Mouse (Mus musculus) urinary bladder, postnatal 14 days (tissue): ENCODE results near the gene Olfr1043.
"Not testable (repeated sequence)": the region's sequence is repeated elsewhere in the genome, so short reads cannot be mapped to it uniquely, and the experiment has no call there.

Source experiments
- DNase-seq: peaks from one replicate; pipeline ENCODE4 v3.0.0; 2021; ENCODE audit warnings: low spot score

Gene Olfr1043

DNA sequence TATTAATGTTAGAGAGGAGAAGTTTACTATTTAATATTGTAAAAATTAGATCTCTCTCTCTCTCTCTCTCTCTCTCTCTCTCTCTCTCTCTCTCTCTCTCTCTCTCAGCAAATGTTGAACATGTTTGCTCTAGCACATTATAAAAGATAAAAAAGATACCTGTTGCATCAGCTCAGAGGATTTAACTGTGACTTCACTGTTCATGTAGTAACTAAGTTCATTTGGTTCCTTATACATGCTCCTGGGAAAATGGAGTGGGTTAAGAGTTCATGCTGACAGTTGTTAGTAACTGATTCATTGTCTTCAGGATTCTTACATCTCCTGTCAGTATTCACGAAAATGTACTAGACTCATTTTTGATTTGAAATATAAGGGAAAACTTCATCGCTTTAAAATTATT lies at the start of gene Olfr1043:
Olfr1043 (minus strand) TSS at position 101 of the 400 bp plus-strand sequence.
- DNase-seq: no peak

DNA sequence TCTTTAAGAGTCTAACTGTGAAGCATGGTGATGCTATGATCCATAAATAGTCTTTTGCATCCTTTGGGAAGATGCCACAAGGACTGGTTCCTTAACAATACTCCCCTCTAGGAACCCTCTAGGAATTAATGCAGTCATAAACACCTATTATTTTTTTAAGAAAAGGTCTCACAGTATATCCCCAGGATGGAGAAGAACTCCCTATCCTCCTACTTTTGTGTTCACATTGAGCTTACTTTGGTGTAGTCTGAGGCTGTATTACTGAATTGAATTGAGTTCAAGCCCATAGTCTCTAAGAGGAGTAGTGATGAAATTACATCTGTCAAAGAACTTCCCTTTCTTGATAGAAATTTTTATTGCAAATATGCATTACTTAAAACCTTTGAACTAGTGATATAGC lies 35.6 kb upstream of the Olfr1043 start, which contains the start of gene Olfr1045:
Olfr1045 (minus strand) TSS at position 101 of the 400 bp plus-strand sequence.
- no peak for DNase-seq

DNA sequence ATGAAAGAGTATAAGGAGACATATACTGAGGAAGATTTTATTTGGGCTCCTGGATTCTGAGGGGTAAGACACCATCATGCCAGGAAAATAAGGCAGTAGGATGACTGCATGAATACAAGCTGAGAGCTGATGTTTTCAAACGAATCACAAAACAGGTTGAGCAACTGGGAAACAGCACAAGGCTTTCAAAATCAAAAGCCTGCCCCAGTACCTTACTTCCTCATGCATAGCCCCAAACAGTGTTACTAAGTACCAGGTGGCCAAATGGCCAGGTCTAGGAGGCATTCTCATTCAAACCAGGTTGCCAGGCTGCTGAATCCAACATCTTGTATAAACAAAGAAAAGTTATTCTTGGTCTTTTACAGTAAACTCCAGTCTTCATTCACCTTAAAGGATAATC lies 28.5 kb upstream of the Olfr1043 start:
- DNase-seq: no peak

DNA sequence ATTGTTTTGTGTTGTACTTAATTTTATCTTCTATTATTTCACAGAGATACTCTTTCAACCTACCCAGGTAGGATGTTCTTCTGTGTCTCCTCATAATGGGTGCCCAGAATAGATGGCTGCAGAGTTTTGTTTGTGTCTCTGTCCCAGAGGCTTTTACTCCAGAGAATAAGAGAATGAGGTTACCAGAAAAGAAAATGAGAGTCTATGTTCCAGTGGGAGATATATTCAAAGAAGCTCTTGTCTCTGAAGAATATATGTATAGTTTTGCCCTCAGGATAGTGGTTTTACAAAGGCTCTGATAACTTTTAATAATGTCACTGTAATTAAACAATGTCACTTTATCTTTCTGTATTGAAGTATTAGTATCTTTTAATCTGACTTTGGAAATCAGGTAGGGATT lies 18.3 kb upstream of the Olfr1043 start, which contains the start of gene Olfr52:
Olfr52 (minus strand) TSS at position 101 of the 400 bp plus-strand sequence.
- DNase-seq: no peak

- DNase-seq: no peak
Measured at GRCm38 (mm10) chr2:86179950-86180349, 12.6 kb upstream of the Olfr1043 start.

- DNase-seq: no peak
Measured at GRCm38 (mm10) chr2:86177720-86178119, 10.4 kb upstream of the Olfr1043 start, which contains the start of gene Olfr1044. Gene Olfr1044, minus strand, starts transcription at chr2:86177820.

DNA sequence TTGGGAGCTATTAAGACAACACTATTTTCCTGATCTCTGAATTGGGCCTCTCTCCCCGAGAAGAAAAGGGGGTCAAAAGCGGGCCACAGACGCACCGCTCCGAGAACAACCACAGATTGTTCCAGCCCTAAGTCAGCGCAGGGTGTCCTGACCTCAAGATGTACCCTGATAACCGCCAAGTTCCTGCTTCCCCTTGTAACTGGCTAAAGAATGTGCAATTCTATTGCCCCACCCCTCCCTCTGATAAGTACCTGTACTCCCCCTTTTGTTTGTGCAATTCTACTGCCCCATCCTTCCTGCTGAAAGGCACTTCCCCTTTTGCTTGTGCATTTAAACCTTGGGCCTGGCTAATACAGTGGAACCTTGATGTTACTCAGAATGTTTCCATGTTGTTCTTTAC lies 8.1 kb upstream of the Olfr1043 start:
- DNase-seq: not testable (repeated sequence)

- no peak for DNase-seq
Measured at GRCm38 (mm10) chr2:86161738-86162137, 5.6 kb downstream of the Olfr1043 start, which contains the start of gene Olfr1042. Gene Olfr1042, minus strand, starts transcription at chr2:86161838.

DNA sequence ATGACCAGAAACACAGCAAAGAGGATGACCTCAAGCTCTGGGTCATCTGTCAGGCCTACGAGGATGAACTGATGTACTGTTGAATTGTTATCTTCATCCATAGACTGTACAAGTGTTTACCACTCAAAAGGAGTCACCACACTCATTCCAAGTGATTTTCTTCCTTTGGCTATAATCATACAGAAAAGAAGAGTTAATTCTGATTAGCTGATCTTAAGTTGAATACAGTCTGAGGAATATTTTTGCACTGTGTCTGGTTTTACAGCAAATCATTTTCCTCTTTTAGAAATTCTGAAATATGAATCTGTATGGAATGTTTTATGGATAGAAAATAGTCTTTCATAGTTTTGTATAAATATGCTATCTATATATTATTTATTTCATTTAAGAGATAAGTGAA lies 20.7 kb downstream of the Olfr1043 start, which contains the start of gene Olfr1040:
Olfr1040 (minus strand) TSS at position 101 of the 400 bp plus-strand sequence.
- DNase-seq: no peak

DNA sequence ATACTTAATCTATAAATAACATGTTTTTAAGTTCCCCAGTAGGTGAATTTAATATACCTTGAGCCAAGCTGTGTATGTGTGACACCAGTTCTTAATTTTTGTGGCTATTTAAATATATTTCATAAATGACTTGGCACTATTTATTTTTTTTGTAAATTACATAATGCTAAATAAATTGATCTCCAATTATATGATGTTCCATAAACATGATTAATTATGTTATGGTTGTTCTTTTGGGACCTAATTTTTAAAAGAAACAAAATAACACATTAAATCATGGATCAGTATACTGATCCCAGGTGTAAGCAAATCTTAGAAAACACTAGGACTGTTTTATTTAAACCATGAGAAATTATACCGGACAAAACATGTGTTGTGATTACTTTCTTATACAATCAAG lies 31.5 kb downstream of the Olfr1043 start, which contains the start of gene Olfr1039:
Olfr1039 (minus strand) TSS at position 101 of the 400 bp plus-strand sequence.
- no peak for DNase-seq
